Mouse (Mus musculus): ENCODE measurements at regions not wholly inside any gene's neighbourhood (a gene's known extent, or its start where the extent isn't known, plus 50 kb on each side); places are given as distances from the start of the nearest gene placed in this dataset.

DNA sequence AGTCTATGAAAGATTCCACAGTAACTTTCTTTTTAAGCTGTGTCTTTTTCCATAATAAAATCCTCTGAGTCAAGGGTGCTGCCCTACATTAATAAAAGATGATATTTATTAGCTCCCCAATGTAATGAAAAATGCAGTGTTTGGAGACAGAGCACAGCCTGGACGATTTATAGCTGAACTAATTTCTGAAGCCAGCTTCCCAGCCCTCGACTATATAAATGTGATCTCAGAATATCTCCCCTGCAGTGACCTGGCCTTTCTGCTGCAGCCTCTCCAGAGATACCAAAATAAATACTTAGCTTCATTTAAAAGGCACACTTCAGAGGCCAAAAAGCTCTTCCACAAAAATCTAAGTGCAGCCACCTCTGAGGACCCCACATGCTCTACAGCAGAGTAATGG is 534.7 kb downstream of the Zfp619 start:
- no peak for DNase-seq (ENCODE audit: low spot score)

- no peak for DNase-seq (ENCODE audit: low spot score)
Measured at GRCm38 (mm10) chr7:40058836-40059235, 541.3 kb downstream of the Zfp619 start.

DNA sequence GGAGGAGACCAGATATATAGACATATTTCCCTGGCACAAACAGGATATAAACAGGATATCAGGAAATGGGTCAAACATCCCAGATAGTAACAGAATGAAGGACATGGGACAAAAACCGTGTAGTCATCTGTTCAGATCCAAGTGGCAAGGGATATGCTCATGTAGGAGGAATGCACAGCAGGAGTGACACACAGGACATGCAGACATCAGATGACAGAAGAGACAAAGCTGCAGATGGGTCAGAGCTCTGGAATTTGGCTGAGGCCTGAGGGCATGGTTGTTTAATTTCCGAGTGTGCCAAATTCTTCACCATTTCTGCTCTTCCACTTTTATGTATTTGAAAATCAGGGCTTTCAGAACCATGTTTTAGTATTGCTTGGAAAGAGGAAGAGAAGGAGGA is 547.1 kb downstream of the Zfp619 start:
- DNase-seq (ENCODE audit: low spot score), result no peak

- peak; percentile 48 for DNase-seq (ENCODE audit: low spot score)
Measured at GRCm38 (mm10) chr7:40065526-40065925, 548.0 kb downstream of the Zfp619 start.

DNA sequence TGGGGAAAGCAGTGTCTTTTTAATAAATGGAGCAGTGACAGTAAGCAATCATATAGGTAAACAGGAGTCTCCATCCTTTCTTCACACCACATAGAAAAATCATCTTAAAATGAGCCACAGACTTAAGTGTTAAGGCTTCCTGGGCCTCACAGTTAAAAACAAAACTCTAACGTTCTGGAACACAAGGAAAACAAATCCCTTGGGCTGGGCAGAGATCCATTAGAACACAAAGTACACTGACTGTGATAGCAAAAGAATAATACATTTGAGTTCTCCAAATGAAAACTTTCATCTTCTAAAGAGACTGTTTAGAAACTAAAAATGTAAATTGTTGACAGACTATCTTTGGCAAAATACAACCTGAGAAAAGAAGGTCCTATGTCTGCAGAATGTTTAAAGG is 549.8 kb downstream of the Zfp619 start:
- peak; percentile 30 for DNase-seq (ENCODE audit: low spot score)

GRCm38 (mm10) chr7:40071313-40071712 is 553.7 kb downstream of the Zfp619 start:
- DNase-seq (ENCODE audit: low spot score), result no peak

GRCm38 (mm10) chr7:40072478-40072877 is 554.9 kb downstream of the Zfp619 start:
- no peak for DNase-seq (ENCODE audit: low spot score)

- no peak for DNase-seq (ENCODE audit: low spot score)
Measured at GRCm38 (mm10) chr7:40086236-40086635, 568.7 kb downstream of the Zfp619 start.

DNA sequence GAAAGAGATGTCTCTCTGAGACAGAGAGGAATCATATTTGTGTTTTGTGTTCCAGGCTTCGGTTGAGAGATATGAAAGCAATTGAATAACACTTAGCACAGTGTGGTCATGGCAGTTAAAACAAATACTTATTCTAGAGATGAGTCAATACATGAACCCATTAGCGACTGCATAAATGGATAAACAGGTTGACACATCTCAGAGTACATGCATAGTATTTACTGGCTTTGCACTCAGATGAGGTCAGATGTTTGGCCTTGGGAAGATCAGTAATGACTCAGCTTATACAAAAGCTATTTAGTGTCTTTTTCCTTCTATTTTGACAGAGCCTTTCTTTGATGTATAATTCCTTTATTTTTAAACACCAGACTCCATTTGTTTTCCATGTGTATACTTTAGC is 579.5 kb downstream of the Zfp619 start:
- no peak for DNase-seq (ENCODE audit: low spot score)

GRCm38 (mm10) chr7:40103057-40103945 is 585.7 kb downstream of the Zfp619 start:
- peak; percentile 6 for DNase-seq (ENCODE audit: low spot score)

- no peak for DNase-seq (ENCODE audit: low spot score)
Measured at GRCm38 (mm10) chr7:40142906-40143305, 625.3 kb downstream of the Zfp619 start.

DNA sequence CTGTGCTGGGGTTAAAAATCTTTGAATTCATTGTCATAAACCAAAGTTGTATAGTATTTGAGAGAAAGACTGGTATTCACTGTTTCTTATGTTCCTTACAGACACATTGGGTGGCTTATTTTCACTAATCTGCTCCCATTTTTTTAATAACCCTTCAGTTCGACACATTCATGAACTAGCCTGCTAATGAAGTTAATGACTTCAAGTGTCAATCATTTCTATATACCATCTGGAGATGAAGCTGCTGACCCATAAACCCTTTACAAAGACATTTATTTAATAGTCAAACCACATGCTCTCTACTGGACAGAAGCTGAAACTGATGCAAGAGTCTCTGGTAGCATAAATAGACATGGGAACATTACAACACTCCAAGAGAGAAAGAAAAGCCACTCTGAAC is 626.9 kb downstream of the Zfp619 start:
- DNase-seq (ENCODE audit: low spot score), result no peak

DNA sequence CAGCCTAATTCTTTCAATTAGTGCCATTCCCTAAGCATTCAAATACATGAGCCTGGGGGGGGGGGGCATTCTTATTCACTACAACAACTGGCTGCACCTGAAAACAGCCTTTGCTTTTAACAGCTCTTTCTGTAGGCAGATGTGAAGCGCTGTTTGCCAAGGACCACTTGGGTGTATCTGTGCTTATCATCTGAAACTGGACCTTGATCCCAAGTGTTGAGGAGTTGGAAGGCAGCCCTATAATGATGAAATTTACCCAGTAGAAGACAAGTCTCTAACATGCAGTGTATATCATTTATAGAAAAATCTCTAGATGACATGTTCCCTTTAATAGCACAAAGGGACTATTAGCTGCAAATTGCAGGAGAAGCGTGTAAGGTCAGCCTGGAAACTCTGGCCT is 660.0 kb downstream of the Zfp619 start:
- DNase-seq (ENCODE audit: low spot score), result no peak

DNA sequence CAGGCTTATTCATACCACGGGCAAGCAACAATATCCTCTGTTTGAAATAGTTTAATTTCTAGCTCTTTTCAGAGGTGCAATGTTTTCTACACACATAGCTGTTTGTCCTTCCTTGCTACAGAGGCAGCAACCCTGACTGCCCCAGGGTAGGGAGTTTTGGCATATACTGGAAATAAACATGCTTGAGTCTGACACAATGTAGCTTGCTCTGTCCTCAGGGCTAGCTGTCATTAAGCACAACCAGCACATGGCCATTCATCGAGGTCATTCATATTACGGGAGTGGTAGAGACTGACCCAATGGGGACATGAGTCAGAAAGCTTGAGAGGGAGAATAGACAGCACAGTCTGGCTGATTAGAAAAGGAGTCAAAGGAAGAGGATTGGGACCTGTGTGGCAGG is 677.8 kb downstream of the Zfp619 start:
- peak; percentile 13 for DNase-seq (ENCODE audit: low spot score)

DNA sequence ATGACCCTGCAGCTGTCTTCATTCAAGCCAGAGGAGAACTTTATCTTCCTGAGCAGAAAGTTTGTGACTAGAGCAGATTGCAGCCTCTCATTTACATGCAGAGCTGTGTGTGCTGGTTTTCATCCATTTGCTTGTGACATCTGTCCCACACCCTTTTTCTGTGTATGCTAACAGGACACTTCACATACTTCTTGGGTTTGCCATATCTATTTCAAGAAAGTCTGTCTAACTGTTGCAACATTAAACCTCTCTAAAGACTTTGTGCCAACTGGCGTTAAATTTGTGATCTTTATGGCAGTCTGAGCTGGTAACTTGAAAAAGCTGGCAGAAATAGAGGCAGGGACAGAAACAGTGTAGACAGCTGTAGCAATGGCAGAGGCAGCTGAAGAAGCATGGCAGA is 685.0 kb downstream of the Zfp619 start:
- DNase-seq (ENCODE audit: low spot score), result no peak

GRCm38 (mm10) chr7:40211956-40212355 is 686.2 kb upstream of the Vstm2b start:
- DNase-seq (ENCODE audit: low spot score), result peak; percentile 35

DNA sequence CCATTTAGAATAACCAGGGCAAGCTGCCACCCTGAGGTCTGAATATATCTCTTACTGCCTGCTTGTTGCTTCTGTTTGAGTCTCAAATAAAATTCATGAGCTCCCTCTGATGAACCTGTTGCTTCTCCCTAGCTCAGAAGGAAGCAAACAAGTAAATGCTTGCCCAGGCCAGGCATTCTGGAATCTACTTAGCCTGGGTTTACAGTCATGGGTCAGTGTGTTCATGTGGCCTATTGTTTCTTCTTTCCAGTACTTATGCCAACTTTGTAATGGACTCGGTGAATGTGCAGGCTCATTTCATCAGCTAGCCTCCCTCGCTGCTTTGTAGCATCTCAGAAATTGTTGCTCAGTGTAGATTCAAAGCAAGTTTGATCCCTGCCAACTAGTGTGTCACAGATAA is 685.6 kb upstream of the Vstm2b start:
- no peak for DNase-seq (ENCODE audit: low spot score)

GRCm38 (mm10) chr7:40213646-40214045 is 684.5 kb upstream of the Vstm2b start:
- DNase-seq (ENCODE audit: low spot score), result peak; percentile 58

DNA sequence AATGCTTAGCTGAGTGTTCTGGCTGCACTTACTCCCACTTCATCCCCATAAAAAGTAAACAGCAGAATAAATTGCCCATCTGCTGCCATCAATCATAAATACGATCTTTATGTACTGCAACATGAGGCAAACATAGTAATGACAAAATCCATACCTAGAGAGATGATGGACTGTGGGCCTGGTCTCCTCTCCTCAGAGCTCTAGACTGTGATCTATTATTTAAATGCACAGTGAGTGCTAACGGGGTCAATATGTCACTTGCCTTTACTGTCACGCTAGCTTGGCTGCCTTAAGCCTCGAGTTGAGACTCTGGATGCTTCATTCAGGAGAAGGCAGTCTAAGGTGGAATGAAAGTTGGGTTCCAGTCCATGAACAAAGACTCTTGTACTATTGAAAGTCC is 683.7 kb upstream of the Vstm2b start:
- no peak for DNase-seq (ENCODE audit: low spot score)

GRCm38 (mm10) chr7:40215271-40215670 is 682.9 kb upstream of the Vstm2b start:
- DNase-seq (ENCODE audit: low spot score), result no peak

- no peak for DNase-seq (ENCODE audit: low spot score)
Measured at GRCm38 (mm10) chr7:40220549-40220948, 677.6 kb upstream of the Vstm2b start.

GRCm38 (mm10) chr7:40245188-40245587 is 652.9 kb upstream of the Vstm2b start:
- no peak for DNase-seq (ENCODE audit: low spot score)

DNA sequence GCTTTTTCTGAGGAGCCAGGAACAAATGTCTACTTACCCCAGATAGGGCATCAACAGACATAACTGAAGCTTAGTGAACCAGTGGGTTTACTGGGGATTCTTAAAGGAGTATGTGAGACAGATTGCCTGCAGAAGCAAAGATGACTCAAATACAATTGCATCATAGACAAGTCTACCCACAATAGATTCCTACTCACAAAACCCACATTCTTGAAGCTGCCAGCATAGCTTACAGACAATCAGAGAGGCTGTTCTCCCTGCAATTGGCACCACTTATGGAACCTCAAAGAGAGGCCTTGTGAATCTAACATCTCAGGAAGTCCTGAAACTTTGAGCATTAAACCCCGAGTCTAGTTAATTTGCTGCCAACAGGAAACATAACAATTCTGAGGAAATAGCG is 649.6 kb upstream of the Vstm2b start:
- DNase-seq (ENCODE audit: low spot score), result no peak

DNA sequence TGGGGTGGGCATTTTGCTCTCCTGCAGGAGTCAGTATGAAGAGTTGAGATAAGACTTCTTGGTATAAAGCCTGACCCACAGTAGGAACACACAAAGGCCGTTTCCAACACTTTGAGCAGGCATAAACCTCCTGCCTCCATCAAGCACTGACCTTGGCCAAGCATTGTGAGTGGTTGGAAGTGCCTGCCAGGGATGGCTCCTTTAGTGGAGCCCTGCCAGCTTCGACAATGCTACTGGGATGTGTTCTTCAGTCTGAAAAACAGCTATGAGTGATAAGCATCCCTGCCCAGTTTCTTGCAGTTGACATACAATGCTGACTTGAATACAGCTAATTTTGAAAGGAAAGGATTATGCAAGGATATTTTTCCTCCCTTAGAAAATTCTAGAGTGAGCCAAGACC is 644.6 kb upstream of the Vstm2b start:
- no peak for DNase-seq (ENCODE audit: low spot score)
